Mouse (Mus musculus) limb, embryonic 14.5 days (tissue): ENCODE data around the gene Ccl4. TPM values are rescaled to one million over a fixed set of nuclear protein-coding genes. Genes with fewer than 3 reads are reported as not detected.

Experiments
- ATAC-seq: fragments of 200-750 bp; cut with Nextera tagmentation; 2 replicates; pipeline ENCODE4 v1.8.0; 2017; ENCODE audit warnings: low read depth, moderate number of reproducible peaks, moderate TSS enrichment; ENCODE audit not compliant: low FRiP score
- DNase-seq: peaks from one replicate; pipeline ENCODE4 v3.0.0-alpha.2; 2015; ENCODE audit warnings: low spot score
- H3K27ac ChIP-seq: fragments of 300-500 bp; sonication (generic); replicated peaks from 2 replicates; pipeline ENCODE4 v1.5.1; 2014; ENCODE audit warnings: low read depth, mild to moderate bottlenecking, low read length, moderate library complexity, mixed read lengths
- H3K27me3 ChIP-seq: fragments of 300-500 bp; sonication (generic); 2 replicates; pipeline ENCODE4 v1.6.1; 2014; ENCODE audit warnings: low read length, mixed read lengths; ENCODE audit not compliant: control insufficient read depth, insufficient read depth
- H3K36me3 ChIP-seq: fragments of 300-500 bp; sonication (generic); 2 replicates; pipeline ENCODE4 v1.6.1; 2014; ENCODE audit warnings: mild to moderate bottlenecking, low read length, moderate library complexity, mixed read lengths; ENCODE audit not compliant: control insufficient read depth, insufficient read depth
- H3K4me1 ChIP-seq: fragments of 300-500 bp; sonication (generic); 2 replicates; pipeline ENCODE4 v1.6.1; 2014; ENCODE audit warnings: antibody characterized with exemption, low read length, mixed read lengths; ENCODE audit not compliant: control insufficient read depth, insufficient read depth
- H3K4me2 ChIP-seq: fragments of 300-500 bp; sonication (generic); replicated peaks from 2 replicates; pipeline ENCODE4 v1.6.1; 2014; ENCODE audit warnings: low read depth, mild to moderate bottlenecking, low read length, moderate library complexity; ENCODE audit not compliant: severe bottlenecking
- H3K4me3 ChIP-seq: fragments of 300-500 bp; sonication (generic); replicated peaks from 2 replicates; pipeline ENCODE4 v1.5.1; 2014; ENCODE audit warnings: low read length
- H3K9ac ChIP-seq: fragments of 300-500 bp; sonication (generic); 2 replicates; pipeline ENCODE4 v1.6.1; 2014; ENCODE audit warnings: mild to moderate bottlenecking, low read depth, low read length, moderate library complexity; ENCODE audit not compliant: severe bottlenecking
- H3K9me3 ChIP-seq: fragments of 300-500 bp; sonication (generic); 2 replicates; pipeline ENCODE4 v1.6.1; 2016; ENCODE audit warnings: low read length; ENCODE audit not compliant: control insufficient read depth
- POLR2A ChIP-seq: fragments of 200-500 bp; IDR thresholded peaks from 2 replicates; pipeline ENCODE4 v1.8.0; 2012; ENCODE audit warnings: inconsistent platforms, mild to moderate bottlenecking, moderate library complexity, borderline replicate concordance; ENCODE audit not compliant: insufficient read depth, insufficient read length; ENCODE audit errors: extremely low read depth
- WGBS: fragments of 180-500 bp; shearing (Covaris S2); extraction: QIAGEN DNeasy Blood & Tissue Kit; methylation state at CpG from one replicate; pipeline ENCODE4 v1.1.7; 2014; 5-methylcytosine and 5-hydroxymethylcytosine counted together
- polyA plus RNA-seq, 2 experiments: library from polyadenylated mRNA; depleted of rRNA in 1 of 2; stranded (reverse) in 1 of 2; unstranded in 1 of 2; fragments of >200 nt; fragmentation: Nextera tagmentation in 1 of 2; extraction: Ambion mirVana in 1 of 2; gene quantifications; 2 replicates each; pipeline versions ENCODE4 v1.2.1 to v1.2.3; 2012 to 2014

Gene Ccl4
- polyA plus RNA-seq, 2 experiments = 0.80 to 1.0 TPM

DNA sequence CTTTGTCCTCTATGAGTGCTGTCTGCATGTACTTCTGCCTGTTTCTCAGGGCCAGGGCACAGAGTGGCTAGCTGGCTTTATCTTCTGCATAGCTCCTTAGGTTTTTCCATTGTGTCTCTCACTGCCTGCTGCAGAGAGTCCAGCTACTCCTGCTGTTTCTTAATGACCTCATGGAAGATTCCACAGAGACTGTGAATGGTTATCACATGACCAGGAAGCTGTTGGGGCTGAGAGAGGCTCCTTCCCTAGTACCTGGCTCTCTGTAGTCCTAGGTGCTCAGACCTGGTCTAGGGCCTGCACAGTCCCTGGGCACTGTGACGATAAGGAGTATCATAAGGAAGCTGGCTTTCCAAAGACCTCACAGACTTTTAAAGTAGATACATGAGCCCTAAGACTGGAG, 31.8 kb upstream of the Ccl4 start:
- 84% methylated on average over 1 of the region's 1 CpGs for WGBS
- TF ChIP-seq POLR2A = no peak

DNA sequence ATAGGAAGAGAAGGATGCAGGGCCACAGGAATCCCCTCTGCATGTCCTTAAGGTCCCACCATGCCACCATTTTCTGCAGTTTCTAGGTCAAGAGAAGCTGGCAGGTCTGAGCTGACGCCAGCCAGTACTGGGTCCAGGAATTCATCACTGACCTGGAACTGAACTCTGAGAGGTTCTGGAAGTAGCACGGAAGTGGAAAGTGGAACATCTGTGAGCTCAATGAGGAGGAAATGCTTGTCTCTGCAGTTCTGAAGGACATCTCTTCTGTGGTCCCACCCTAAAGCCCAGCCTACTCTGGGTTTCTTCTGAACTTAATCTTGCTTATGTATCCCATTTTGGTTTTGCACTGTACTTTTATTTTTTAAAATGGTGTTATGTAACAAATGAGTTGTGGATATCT, 31.3 kb upstream of the Ccl4 start:
- DNase-seq (no peak), ATAC-seq (no peak)
- H3K9me3 ChIP-seq = no peaks in the 10 kb centered on the region
- no peaks in the 10 kb centered on the region for H3K27me3 ChIP-seq
- H3K4me1 ChIP-seq = no peaks in the 10 kb centered on the region
- H3K36me3 ChIP-seq = no peaks in the 10 kb centered on the region
- TF ChIP-seq POLR2A = no peak
- H3K27ac ChIP-seq = no peak overlapping the region
- no peak overlapping the region for H3K9ac ChIP-seq
- WGBS = 66% methylated on average over 2 of the region's 2 CpGs
- no peak overlapping the region for H3K4me2 ChIP-seq
- H3K4me3 ChIP-seq = no peak overlapping the region

More for the DNA sequence above, 31.8 kb upstream of the Ccl4 start:
- H3K9ac ChIP-seq = no peak overlapping the region
- H3K4me1 ChIP-seq = no peaks in the 10 kb centered on the region
- no peak overlapping the region for H3K4me3 ChIP-seq
- no peak overlapping the region for H3K27ac ChIP-seq
- DNase-seq (no peak), ATAC-seq (no peak)
- no peaks in the 10 kb centered on the region for H3K9me3 ChIP-seq
- H3K4me2 ChIP-seq = no peak overlapping the region
- H3K36me3 ChIP-seq = no peaks in the 10 kb centered on the region
- no peaks in the 10 kb centered on the region for H3K27me3 ChIP-seq

DNA sequence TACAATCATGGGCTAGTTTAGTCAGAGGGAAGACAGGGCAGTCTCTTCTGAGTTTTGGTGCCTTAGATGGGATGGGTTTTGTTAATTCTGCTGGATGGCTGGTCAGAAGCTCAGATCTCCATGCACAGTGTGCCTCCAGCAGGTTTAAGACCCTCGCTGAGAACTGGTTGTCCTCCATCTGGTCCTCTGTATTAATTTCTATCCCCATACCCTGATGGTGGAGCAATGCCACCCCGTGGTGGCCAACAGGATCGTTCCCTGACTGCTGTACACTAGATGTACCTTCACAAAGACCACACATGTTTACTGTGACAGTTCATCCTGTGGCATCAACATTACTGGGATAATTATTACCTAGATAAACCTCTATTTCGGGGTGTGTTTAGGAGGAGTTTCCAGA, 29.6 kb upstream of the Ccl4 start:
- Histone ChIP-seq H3K9me3 (no peaks in the 10 kb centered on the region), H3K4me3 (no peak overlapping the region), H3K27ac (no peak overlapping the region), H3K9ac (no peak overlapping the region), H3K4me1 (no peaks in the 10 kb centered on the region), H3K27me3 (no peaks in the 10 kb centered on the region), H3K4me2 (no peak overlapping the region), H3K36me3 (no peaks in the 10 kb centered on the region)
- TF ChIP-seq POLR2A = no peak
- ATAC-seq = no peak
- 65% methylated on average over 4 of the region's 4 CpGs for WGBS
- no peak for DNase-seq

DNA sequence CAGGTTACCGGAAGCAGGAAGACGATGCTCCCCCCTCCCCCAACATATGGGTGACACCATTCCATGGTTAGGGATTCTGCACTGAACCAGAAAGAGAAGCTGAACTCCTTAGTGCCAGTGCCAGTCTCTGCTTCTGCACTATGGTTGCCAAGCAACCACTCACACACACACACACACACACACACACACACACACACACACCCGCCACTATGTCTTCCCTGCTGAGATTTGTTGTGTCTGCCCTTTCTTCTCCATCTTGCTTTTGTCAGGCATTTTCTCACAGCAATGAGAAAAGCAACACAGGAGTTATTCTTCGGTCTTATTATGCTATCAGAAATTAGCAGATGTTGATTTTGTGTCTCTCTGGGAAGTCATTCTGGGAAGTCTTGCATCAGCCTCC, 28.0 kb upstream of the Ccl4 start:
- no peaks in the 10 kb centered on the region for H3K9me3 ChIP-seq
- no peak overlapping the region for H3K9ac ChIP-seq
- H3K4me1 ChIP-seq = no peaks in the 10 kb centered on the region
- DNase-seq (no peak), ATAC-seq (no peak)
- no peaks in the 10 kb centered on the region for H3K27me3 ChIP-seq
- no peak for TF ChIP-seq POLR2A
- H3K4me3 ChIP-seq = no peak overlapping the region
- H3K27ac ChIP-seq = no peak overlapping the region
- H3K4me2 ChIP-seq = no peak overlapping the region
- H3K36me3 ChIP-seq = no peaks in the 10 kb centered on the region
- 79% methylated on average over 4 of the region's 4 CpGs for WGBS

DNA sequence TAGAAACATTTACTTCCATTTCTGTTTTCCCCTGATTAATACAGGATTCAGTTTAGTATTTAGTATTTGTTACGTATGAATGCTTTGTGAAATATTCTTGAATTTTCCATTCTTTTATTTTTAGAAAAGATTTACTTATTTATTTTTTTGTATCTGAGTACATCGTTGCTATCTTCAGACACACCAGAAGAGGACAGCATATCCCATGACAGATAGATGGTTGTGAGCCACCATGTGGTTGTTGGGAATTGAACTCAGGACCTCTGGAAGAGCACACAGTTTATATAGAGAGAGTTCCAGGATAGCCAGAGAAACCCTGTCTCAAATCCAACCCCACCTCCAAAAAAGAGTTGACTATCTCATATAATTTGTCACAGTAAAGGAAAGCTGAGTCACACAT, 27.5 kb upstream of the Ccl4 start:
- Histone ChIP-seq H3K9me3 (no peaks in the 10 kb centered on the region), H3K27me3 (no peaks in the 10 kb centered on the region), H3K4me1 (no peaks in the 10 kb centered on the region), H3K4me2 (no peak overlapping the region), H3K9ac (no peak overlapping the region), H3K4me3 (no peak overlapping the region), H3K36me3 (no peaks in the 10 kb centered on the region), H3K27ac (no peak overlapping the region)
- 93% methylated on average over 2 of the region's 2 CpGs for WGBS
- TF ChIP-seq POLR2A = no peak
- DNase-seq (no peak), ATAC-seq (no peak)

DNA sequence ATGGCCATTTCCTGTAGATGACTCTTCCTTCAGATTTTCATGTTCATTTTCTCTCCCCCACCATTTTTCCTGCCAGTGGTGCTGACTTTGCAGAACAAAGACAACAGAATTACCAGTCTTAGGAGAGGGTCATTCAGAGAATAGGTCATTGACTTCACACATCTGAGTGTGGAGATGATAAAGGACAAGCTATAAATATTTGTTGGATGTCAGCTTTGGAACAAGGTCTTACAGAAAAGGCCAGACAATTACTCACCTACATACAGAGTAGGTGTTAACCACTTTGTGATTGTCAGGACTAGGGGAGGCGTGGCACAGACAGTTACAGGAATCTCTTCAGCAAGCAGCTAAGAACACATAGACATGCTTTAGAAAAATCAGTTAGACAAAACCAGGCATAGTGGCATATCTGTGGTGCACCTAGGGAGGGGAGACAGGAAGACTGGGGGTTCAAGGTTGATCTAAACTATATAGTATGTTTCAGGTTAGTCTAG, 25.6 kb upstream of the Ccl4 start:
- no peak for DNase-seq
- TF ChIP-seq POLR2A = no peak
- Histone ChIP-seq H3K9ac (no peak overlapping the region), H3K9me3 (no peaks in the 10 kb centered on the region), H3K27ac (no peak overlapping the region), H3K4me2 (no peak overlapping the region), H3K36me3 (no peaks in the 10 kb centered on the region), H3K27me3 (no peaks in the 10 kb centered on the region), H3K4me3 (no peak overlapping the region), H3K4me1 (no peaks in the 10 kb centered on the region)
- ATAC-seq = no peak
- 79% methylated on average over 1 of the region's 1 CpGs for WGBS
